Mouse (Mus musculus) skeletal muscle tissue, adult 2 months (tissue): ENCODE results near the gene Irf3.

Experiments
- DNase-seq: peaks from one replicate; pipeline ENCODE4 v3.0.0-alpha.2; 2012; ENCODE audit warnings: low read depth, low spot score

Gene Irf3

GRCm38 (mm10) chr7:44997231-44997939, at the start of gene Irf3:
Irf3 (plus strand) TSS chr7:44997648.
- peak; percentile 96 for DNase-seq

DNA sequence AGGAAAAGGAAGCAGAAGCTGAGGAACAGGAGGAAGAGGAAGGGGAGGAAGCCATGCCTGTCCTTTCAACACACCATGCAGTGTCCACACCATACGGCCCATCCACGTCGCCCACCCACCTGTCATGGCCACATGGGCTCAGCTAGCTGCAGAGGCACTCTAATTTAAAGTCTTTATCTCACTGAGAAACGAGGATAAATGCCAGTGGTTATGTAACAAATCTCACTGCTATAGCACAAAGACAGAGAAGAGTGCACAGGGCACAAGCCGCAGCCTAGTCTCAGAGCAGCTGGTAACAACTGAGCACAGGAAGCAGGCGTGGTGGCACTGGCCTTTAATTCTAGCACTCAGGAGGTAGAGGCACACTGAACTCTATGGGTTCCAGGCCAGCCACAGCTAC, 47.5 kb upstream of the Irf3 start:
- no peak for DNase-seq

GRCm38 (mm10) chr7:44951960-44952359, 45.5 kb upstream of the Irf3 start:
- DNase-seq, result peak; percentile 57

- DNase-seq, result peak; percentile 92
Observed at GRCm38 (mm10) chr7:44952611-44953306, 44.7 kb upstream of the Irf3 start.

DNA sequence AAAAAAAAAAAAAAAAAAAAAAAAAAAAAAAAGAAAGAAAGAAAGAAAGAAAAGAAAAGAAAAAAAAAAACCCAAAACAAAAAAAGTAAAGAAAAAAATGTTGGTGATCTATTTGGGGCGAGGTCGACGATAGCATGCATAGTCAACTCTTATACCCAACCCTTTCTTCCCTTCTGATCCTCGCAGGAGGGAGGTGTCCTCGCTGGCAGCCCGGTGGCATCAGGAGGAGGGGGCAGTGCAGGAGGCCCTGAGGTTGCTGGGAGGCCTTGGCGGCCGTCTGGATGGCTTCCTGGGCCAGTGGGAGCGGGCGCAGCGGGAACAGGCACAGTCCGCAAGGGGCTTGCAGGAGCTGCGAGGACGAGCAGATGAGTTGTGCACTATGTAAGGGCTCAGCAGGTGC, 43.9 kb upstream of the Irf3 start:
- DNase-seq, result no peak

GRCm38 (mm10) chr7:44954091-44954885, 43.2 kb upstream of the Irf3 start:
- no peak for DNase-seq

- no peak for DNase-seq
Observed at GRCm38 (mm10) chr7:44955628-44956027, 41.8 kb upstream of the Irf3 start.

DNA sequence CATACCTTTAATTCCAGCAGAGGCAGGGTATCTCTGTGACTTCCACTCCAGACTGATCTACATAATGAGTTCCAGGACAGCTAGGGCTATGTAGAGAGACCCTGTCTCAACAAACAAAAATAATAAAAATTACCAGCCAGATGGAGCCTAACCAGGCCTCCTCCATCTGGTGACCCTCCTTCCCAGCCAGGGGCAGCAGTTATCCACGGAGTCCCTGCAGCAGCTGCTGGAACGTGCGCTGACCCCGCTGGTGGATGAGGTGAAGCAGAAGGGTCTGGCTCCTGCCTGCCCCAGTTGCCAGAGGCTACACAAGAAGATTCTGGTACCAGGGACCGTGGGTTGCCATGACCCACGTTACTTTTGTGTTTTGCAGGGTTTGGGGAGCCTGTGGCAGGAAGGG, 41.2 kb upstream of the Irf3 start:
- no peak for DNase-seq

DNA sequence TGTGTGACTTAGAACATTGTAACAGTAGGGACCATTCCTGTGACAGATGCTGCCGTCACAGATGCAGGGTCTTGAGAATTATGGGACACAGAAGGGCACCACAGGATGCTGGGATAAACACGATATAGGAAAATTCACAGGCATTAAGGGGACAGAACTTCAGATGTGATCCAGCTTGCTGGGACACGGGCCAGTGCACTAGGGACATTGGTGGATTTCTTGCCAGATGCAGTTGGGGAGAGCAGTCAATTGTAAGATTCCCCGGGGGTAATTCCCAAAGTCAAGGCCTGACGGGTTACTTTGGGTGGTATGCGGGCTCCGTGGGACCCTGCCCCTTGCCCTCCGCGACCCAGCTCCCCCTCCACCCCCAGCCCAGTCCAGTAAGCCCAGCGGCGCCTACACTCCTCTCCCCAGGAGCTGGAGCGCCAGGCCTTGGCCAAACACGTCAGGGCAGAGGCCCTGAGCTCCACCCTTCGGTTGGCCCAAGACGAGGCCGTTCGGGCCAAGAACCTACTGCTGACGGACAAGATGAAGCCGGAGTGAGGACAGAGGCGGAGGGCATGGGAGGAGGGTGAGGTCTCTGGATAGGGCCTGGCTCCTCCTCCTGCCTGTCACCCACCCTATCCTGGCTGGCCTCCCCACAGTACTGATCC, 40.1 kb upstream of the Irf3 start:
- DNase-seq, result peak; percentile 65

GRCm38 (mm10) chr7:44958208-44958607, 39.2 kb upstream of the Irf3 start:
- peak; percentile 54 for DNase-seq

DNA sequence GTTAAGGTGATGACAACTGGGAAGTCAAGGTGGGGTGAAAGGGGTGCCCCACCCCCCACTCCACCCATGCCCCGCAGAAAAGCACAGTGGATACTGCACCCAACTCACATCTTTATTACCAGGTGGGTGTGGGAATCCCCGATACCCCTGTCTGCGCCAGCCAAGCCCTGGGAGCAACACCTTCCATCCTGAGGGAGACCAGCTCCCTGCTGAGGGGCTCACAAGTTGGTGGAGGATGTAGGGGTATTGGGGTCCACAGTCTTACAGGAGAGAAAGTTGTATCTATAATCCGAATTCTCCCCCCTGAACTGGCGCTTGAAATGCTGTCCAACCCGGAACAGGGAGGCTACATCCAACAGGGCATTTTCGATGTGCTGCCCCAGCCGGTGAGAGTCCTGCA, 38.2 kb upstream of the Irf3 start:
- no peak for DNase-seq

DNA sequence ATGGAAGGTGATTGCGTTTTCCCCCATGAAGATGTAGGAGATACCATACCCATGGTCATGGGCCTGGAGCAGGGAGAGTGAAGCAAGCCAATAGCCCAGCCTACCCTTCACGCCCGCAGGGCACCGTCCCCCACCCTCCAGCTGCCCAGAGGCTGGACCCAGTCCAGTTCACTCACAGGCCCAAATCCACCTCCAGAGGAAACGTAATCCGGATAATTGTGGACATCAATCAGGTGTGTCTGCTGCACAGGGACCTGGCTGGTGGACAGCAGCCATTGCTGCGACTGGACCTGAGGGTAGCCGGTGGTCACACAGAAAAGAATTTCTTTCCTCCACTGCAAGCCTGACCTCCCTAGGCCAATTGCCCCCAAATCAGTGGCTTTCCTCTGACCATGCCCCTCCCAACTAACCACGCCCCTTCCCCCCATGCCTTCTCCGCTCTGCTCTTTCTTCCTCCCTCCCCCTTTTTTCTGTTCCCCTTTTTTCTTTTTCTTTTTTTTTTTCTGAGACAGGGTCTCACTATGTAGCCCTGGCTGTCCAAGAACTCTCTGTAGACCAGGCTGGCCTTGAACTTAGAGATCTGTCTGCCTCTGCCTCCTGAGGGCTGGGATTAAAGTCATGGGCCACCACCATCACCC, 37.5 kb upstream of the Irf3 start:
- no peak for DNase-seq

GRCm38 (mm10) chr7:44960512-44960910, 36.9 kb upstream of the Irf3 start:
- DNase-seq, result no peak

DNA sequence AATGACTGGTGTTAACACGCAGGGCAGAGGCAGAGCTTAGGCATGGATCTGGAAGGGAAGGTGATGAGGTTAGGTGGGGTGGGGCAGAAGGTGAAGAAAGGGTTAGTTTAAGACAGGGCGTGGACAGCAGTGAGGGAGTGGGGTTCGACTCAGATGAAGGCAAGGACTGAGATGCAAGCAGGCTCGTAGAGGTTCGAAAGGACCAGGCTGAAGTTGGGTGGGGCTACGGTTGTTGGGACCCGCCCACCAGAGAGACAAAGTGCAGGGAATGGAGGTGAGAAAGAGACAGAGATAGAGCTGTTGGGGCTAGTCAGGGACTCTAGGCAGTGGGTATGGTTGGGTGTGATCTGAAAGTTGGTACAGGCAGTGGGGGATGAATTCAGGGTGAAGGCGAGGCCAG, 35.1 kb upstream of the Irf3 start:
- no peak for DNase-seq

DNA sequence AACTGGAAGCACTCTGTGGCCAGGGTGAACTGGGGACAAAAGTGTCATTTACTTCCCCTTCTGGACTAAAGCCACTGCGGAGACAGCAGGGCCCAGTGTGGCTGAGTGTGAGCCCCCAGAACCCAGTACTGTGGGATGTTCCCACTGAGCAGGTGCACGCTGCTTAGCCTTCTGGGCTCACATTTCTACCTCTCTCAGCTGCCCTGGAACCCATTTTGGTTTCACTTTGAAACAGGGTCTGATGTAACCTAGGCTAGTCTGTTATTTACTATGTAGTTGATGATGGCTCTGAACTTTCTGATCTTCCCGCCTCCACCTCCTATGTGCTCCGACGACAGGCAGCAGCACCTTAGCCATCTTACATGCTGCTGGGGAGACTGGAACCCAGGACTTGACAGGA, 34.6 kb upstream of the Irf3 start:
- no peak for DNase-seq

DNA sequence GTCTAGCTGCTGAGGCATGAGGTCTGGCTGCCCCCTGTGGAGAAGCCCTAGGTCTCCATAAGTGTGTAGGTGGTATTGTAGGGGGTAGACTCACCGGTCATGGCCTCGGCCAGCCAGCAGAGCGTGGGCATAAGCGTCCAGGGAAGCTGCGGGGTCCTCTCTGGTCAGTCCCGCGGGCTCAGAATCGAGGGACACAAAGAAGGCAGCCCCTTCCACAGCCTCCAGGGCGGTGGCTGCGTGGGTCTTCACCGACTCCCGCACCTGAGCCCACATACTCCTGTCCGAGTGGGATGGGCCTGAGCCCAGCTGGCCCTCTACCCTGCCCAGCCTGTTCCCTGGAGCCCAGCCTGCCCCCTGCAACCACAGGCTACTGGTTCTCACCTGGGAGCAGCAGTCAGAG, 32.5 kb upstream of the Irf3 start:
- no peak for DNase-seq

GRCm38 (mm10) chr7:44965975-44966374, 31.5 kb upstream of the Irf3 start:
- no peak for DNase-seq

GRCm38 (mm10) chr7:44966638-44967037, 30.8 kb upstream of the Irf3 start:
- DNase-seq, result no peak

DNA sequence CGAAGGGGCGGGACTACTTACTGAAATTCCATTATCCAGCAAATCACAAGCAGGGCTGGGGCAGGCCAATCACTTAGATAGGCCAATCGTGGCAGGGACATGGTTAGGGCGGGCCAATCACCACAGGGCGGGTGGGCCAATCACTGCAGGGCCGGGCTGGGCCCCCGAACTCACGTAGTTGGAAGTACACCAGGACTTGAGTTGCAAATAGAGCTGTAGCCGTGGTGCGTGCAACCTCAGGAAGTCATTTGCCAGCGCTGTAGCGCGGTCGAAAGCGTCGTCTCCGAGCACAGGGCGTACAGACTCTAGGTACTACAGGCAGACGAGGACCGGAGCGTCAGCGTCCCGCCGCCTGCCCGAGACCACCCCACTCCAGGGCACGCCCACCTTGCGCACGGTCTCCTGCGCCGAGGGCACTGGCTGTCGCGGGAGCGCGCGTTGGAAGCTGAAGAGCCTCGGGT, 27.2 kb upstream of the Irf3 start:
- DNase-seq, result peak; percentile 85

GRCm38 (mm10) chr7:44971142-44971541, 26.3 kb upstream of the Irf3 start:
- no peak for DNase-seq

GRCm38 (mm10) chr7:44973415-44974130, 23.9 kb upstream of the Irf3 start:
- DNase-seq, result no peak
